Mouse (Mus musculus) gastrocnemius, postnatal 10 days (tissue): ENCODE measurements around the gene Slc9a5. TPM values are rescaled to one million over a fixed set of nuclear protein-coding genes. Genes with fewer than 3 reads are reported as not detected.

Experiments used
- DNase-seq: peaks from one replicate; pipeline ENCODE4 v3.0.0; 2021; ENCODE audit warnings: mixed read lengths
- long read RNA-seq, 2 experiments: library from polyadenylated mRNA; stranded (forward); transcript quantifications; one replicate each; pipeline ENCODE4 v2.0.0; 2021
- total RNA-seq, 2 experiments: library from RNA; stranded (reverse); gene quantifications; 2 replicates each; pipeline ENCODE4 v1.2.3; 2021

Gene Slc9a5
- total RNA-seq = 1 to 10 TPM; 1.4 to 2.4 TPM
- long read RNA-seq, experiment 1, partial matches to known transcripts = 0 of 2 reads
- long read RNA-seq, experiment 1, other reads (novel, unspliced or antisense) = 2 of 2 reads
- long read RNA-seq, experiment 2 = 0 reads

- peak; percentile 50 for DNase-seq
These were observed at the start of gene Slc9a5 for GRCm38 (mm10) chr8:105348450-105349095. Slc9a5 (plus strand) TSS chr8:105348843.

DNA sequence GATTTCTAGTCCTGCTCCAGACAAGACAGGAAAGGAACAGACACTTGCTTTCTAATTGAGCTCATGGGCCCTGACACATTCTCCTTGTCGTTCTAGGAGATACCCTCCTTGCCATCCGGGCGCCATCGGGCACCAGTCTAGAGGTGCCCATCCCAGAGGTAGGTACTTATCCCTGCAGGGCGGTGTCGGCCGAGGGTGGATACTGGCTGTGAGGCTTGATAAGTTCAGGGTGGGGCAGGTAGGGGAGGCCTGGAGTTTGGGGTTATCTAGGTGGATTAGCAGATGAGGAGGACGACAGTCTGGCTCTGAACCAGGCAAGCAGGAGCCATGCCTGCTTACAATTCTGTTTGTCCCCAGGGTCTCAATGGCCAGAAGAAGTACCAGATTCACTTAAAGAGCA, 48.7 kb upstream of the Slc9a5 start:
- DNase-seq = no peak

DNA sequence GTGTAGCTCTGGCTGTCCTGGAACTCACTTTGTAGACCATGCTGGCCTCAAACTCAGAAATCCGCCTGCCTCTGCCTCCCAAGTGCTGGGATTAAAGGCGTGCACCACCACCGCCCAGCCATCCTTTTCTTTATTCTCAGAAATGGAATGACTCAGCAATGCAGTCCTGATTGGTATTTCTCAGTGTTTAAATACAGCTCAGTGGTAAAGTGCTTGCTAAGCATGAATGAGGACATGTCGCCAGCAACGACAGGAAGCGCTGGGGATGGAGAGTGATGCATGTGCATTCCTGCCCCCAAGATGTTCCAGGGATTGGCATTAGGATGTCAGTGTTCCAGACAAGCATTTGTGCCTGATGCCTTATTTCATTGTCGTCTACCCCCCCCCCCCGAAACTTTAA, 45.2 kb upstream of the Slc9a5 start:
- no peak for DNase-seq

- DNase-seq = no peak
These were observed 44.8 kb upstream of the Slc9a5 start for GRCm38 (mm10) chr8:105303874-105304273.

DNA sequence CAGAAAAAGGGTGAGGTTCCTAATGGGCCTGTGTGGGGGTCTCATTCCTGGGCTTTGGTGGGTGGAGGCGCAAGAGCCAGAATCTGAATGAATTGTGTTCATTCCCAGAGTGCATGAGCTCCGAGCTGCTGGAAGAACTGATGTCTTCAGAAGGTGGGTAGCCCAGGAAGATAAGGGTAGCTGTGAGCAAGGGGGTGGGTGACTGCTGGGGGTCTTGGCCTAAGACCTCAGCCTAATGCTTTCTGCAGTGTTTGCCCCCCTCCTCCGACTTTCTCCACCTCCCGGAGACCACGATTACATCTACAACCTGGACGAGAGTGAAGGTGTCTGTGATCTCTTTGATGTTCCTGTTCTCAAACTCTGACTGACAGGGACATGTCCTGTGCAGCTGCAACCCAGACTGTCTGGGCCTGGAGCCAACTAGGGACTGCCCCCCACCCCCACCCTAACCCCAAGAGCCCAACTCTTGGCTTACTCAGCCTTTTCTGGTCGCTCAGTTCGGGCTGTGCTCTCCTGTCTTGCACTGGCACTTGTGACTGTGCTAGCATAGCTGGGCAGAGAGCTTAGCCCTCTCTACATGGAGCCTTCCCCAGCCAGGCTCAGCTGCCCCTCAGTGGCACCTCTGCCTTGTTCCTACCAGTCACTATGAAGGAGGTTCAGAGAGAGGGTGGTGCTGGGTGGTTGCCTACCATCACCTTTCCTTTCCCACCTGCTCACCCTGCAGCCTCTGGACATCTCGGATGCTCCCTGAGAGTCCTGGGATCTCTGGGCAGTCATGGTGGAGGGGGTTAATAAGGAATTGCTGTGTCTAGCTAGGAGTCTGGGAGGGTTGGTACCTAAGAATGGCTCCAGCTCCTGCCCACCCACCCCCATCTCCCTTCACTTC, 44.1 kb upstream of the Slc9a5 start:
- no peak for DNase-seq

GRCm38 (mm10) chr8:105305211-105306145, 43.2 kb upstream of the Slc9a5 start, which contains the start of gene Elmo3:
Elmo3 (plus strand) TSS chr8:105305601.
- DNase-seq = no peak

DNA sequence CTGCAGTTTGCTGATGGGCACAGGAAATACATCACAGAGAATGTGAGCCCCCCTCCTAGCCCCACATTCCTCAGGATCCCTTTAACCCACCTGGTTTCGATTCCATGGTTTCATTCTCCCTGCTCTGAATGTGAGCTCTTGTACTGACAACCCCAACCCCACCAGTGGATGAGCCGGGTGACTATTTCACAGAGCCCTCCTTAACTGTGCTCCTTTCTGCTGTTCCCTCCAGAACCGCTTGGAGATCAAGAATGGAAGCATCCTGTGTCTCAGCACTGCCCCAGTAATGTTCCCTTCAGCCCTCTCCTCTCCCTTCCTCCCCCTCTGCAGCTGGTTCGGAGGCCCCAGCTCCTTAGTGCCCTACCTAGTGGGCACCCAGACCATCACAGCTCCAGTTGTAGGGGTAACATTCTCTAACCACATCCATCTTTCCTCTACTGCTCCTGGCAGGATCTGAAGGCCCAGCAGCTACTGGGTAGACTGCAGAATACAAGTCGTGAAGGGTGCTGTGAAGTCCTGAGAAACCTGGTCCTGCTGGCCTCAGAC, 42.4 kb upstream of the Slc9a5 start:
- no peak for DNase-seq

GRCm38 (mm10) chr8:105307670-105308069, 41.0 kb upstream of the Slc9a5 start:
- DNase-seq = no peak

GRCm38 (mm10) chr8:105308428-105308827, 40.2 kb upstream of the Slc9a5 start:
- no peak for DNase-seq

GRCm38 (mm10) chr8:105309142-105309847, 39.3 kb upstream of the Slc9a5 start:
- DNase-seq = no peak

DNA sequence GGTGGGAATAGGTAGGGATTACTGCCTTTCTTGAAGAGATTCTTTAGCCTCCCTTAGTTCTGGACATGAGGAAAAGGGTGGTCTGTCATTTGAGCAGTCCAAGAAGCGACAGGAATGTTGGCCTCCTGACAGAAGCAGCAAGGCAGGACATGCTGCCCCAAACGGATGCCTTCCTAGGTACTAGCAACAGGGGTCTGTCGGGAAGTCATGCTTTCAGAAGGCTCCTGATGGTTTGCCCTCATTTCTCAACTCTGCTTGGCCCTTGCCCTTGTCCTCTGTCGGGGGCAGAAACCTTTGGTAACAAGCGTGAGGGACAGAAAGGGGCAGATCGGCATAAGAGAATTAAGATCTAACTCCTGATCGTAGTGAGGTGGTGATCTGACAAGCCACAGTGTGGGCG, 38.5 kb upstream of the Slc9a5 start:
- DNase-seq = no peak

GRCm38 (mm10) chr8:105311718-105312117, 36.9 kb upstream of the Slc9a5 start:
- DNase-seq = no peak

- DNase-seq = no peak
These were observed 35.7 kb upstream of the Slc9a5 start for GRCm38 (mm10) chr8:105312891-105313481.

- DNase-seq = no peak
These were observed 34.8 kb upstream of the Slc9a5 start for GRCm38 (mm10) chr8:105313622-105314402.

DNA sequence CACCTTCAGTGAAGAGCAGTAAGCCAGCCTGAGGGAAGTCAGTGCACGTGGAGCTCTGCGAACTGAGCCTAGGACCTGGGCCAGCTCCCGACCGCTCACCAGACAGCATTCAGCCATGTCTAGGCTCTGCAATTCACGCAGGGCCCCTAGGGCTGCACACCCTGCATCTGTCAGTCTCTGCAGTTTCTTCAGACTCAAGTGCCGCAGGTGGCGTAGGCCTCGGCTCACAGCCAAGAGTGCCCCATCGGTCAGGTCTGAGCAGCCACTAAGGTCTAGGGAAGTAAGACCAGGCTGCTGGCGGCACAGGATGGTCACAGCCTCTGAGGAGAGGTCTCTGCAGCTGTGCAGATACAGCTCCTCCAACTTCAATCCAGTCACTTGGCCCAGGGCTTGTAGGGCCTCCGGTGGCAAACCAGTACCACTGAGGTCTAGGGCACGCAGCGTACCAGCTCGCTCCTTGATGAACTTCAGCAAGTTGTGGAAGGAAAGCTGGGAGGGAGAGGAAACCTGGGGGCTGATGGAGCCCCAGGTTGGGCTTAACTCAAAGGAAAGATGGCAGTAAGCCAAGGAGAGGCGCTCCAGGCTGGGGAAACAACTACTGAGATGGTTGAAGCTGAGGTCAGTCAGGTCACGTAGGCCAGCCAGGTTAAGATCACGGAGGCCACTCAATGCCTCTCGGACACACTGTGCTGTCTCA, 33.4 kb upstream of the Slc9a5 start:
- no peak for DNase-seq

DNA sequence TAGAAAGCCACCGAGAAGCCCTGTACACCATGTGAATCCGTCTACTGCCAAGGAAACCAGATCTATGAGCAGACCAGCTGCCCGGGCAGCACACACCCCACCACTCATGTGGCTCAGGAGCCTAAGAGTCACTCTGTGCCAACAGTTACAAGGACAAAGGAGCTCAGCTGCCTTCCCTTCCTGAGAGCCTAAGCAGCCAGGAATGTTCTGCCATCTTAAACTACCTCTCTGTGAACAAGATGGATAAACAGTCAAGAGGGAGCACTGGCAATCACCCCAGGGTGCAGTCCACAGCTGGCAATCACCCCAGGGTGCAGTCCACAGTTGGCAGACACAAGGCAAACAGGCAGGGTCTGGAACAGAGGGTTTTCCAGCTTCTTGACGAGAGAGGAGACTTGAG, 30.7 kb upstream of the Slc9a5 start:
- no peak for DNase-seq

- no peak for DNase-seq
These were observed 29.9 kb upstream of the Slc9a5 start for GRCm38 (mm10) chr8:105318662-105319190.

DNA sequence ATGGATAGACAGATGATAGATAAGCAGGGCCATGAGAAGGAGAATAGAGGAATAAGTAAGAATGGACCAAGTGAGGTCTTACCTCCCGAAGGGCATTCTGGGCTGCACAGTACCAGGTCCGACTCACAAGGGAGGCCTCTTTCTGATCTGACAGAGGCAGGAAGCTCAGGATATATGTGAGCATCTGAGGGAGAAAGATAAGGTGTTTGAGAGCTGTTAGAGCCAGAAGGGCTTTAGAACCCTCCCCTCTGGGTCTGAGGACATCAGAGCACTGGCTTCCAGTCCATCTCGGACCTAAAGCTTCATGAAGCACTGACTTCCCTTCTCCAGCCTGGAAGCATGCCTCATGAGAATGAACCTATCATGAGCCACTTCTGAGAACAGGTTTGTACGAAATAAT, 25.5 kb upstream of the Slc9a5 start:
- DNase-seq = no peak

- no peak for DNase-seq
These were observed 23.0 kb upstream of the Slc9a5 start for GRCm38 (mm10) chr8:105325641-105326093.
